Mouse (Mus musculus) liver, embryonic 16.5 days (tissue): Measurements from ENCODE around the gene Coa3. TPM values are rescaled to one million over a fixed set of nuclear protein-coding genes. Genes with fewer than 3 reads are reported as not detected.

ENCODE experiments used
- ATAC-seq: fragments of 200-750 bp; cut with Nextera tagmentation; 2 replicates; pipeline ENCODE4 v1.8.0; 2017; ENCODE audit warnings: low read depth, mild to moderate bottlenecking, moderate number of reproducible peaks, moderate library complexity
- H3K27ac ChIP-seq: fragments of 300-500 bp; sonication (generic); 2 replicates; pipeline ENCODE4 v1.5.1; 2014; ENCODE audit warnings: mild to moderate bottlenecking, low read length
- H3K27me3 ChIP-seq: fragments of 300-500 bp; sonication (generic); 2 replicates; pipeline ENCODE4 v1.6.1; 2014; ENCODE audit warnings: low read depth, low read length, mixed read lengths; ENCODE audit not compliant: control insufficient read depth, insufficient read depth
- H3K36me3 ChIP-seq: fragments of 300-500 bp; sonication (generic); 2 replicates; pipeline ENCODE4 v1.6.1; 2014; ENCODE audit warnings: mild to moderate bottlenecking; ENCODE audit not compliant: control insufficient read depth, insufficient read depth
- H3K4me1 ChIP-seq: fragments of 300-500 bp; sonication (generic); 2 replicates; pipeline ENCODE4 v1.6.1; 2014; ENCODE audit warnings: low read depth, low read length, mixed read lengths; ENCODE audit not compliant: control insufficient read depth
- H3K4me2 ChIP-seq: fragments of 300-500 bp; sonication (generic); 2 replicates; pipeline ENCODE4 v1.6.1; 2014; ENCODE audit warnings: low read depth, low read length, mixed read lengths
- H3K4me3 ChIP-seq: fragments of 300-500 bp; sonication (generic); 2 replicates; pipeline ENCODE4 v1.5.1; 2014; ENCODE audit warnings: low read depth, mild to moderate bottlenecking, low read length
- H3K9ac ChIP-seq: fragments of 300-500 bp; sonication (generic); 2 replicates; pipeline ENCODE4 v1.6.1; 2014; ENCODE audit warnings: low read depth, low read length
- H3K9me3 ChIP-seq: fragments of 300-500 bp; sonication (generic); replicated peaks from 2 replicates; pipeline ENCODE4 v1.6.1; 2016; ENCODE audit warnings: low read length; ENCODE audit not compliant: control insufficient read depth
- WGBS: fragments of 180-500 bp; shearing (Covaris S2); extraction: QIAGEN DNeasy Blood & Tissue Kit; methylation state at CpG from one replicate; pipeline ENCODE4 v1.1.7; 2014; ENCODE audit not compliant: insufficient replicate concordance; 5-methylcytosine and 5-hydroxymethylcytosine counted together
- polyA plus RNA-seq: library from polyadenylated mRNA; unstranded; fragments of >200 nt; fragmentation: Nextera tagmentation; extraction: Ambion mirVana; gene quantifications from 2 replicates; pipeline ENCODE4 v1.2.1, GENCODE M21; 2015

Gene Coa3
- polyA plus RNA-seq, 1 experiment from 2014 or later = 77.7 TPM

- ATAC-seq = no peak
- H3K9me3 ChIP-seq = no peaks in the 10 kb centered on the region
- H3K4me1 ChIP-seq = peaks cover 9% of the 10 kb centered on the region
- no peak overlapping the region for H3K9ac ChIP-seq
- H3K27me3 ChIP-seq = peaks cover 48% of the 10 kb centered on the region
- H3K4me2 ChIP-seq = no peak overlapping the region
- 32% methylated on average over 14 of the region's 14 CpGs for WGBS
- no peak overlapping the region for H3K27ac ChIP-seq
- no peaks in the 10 kb centered on the region for H3K36me3 ChIP-seq
- H3K4me3 ChIP-seq = no peak overlapping the region
Observed at GRCm38 (mm10) chr11:101248258-101248994, 30.5 kb downstream of the Coa3 start.

- Histone ChIP-seq H3K36me3 (no peaks in the 10 kb centered on the region), H3K4me3 (no peak overlapping the region), H3K9ac (no peak overlapping the region), H3K9me3 (no peaks in the 10 kb centered on the region), H3K27ac (no peak overlapping the region), H3K4me1 (peaks cover 5% of the 10 kb centered on the region), H3K4me2 (no peak overlapping the region), H3K27me3 (peaks cover 51% of the 10 kb centered on the region)
- 57% methylated on average over 6 of the region's 6 CpGs for WGBS
- ATAC-seq = no peak
Observed at GRCm38 (mm10) chr11:101247521-101248030, 31.3 kb downstream of the Coa3 start.

GRCm38 (mm10) chr11:101246702-101247012, 32.3 kb downstream of the Coa3 start:
- Histone ChIP-seq H3K9me3 (no peaks in the 10 kb centered on the region), H3K4me2 (peak overlapping the region; percentile 61), H3K9ac (no peak overlapping the region; the same call in 1 of the 2 replicates), H3K4me1 (peaks cover 4% of the 10 kb centered on the region), H3K27me3 (peaks cover 51% of the 10 kb centered on the region), H3K27ac (no peak overlapping the region), H3K4me3 (peak overlapping the region; percentile 54), H3K36me3 (no peaks in the 10 kb centered on the region)
- WGBS = 10% methylated on average over 7 of the region's 7 CpGs
- ATAC-seq = peak; percentile 33; the same call in 1 of the 2 replicates

- H3K27me3 ChIP-seq = peaks cover 51% of the 10 kb centered on the region
Observed at GRCm38 (mm10) chr11:101245855-101246701, 32.8 kb downstream of the Coa3 start, which contains the start of gene Ramp2. TSS of gene Ramp2 (plus strand) at chr11:101246028.

GRCm38 (mm10) chr11:101245071-101245470, 33.8 kb downstream of the Coa3 start:
- H3K9ac ChIP-seq = no peak overlapping the region
- H3K4me1 ChIP-seq = peaks cover 4% of the 10 kb centered on the region
- no peaks in the 10 kb centered on the region for H3K9me3 ChIP-seq
- H3K27me3 ChIP-seq = peaks cover 51% of the 10 kb centered on the region
- H3K4me3 ChIP-seq = no peak overlapping the region
- no peaks in the 10 kb centered on the region for H3K36me3 ChIP-seq
- 45% methylated on average over 4 of the region's 4 CpGs for WGBS
- H3K27ac ChIP-seq = no peak overlapping the region
- no peak for ATAC-seq
- no peak overlapping the region for H3K4me2 ChIP-seq

More at GRCm38 (mm10) chr11:101245855-101246701, 32.8 kb downstream of the Coa3 start, which contains the start of gene Ramp2:
- Histone ChIP-seq H3K4me3 (peak within 1 kb of the TSS; percentile 54), H3K4me2 (peak within 1 kb of the TSS; percentile 61), H3K36me3 (no peaks in the 10 kb centered on the region), H3K4me1 (peaks cover 4% of the 10 kb centered on the region), H3K9ac (peak within 1 kb of the TSS; percentile 26; the same call in 1 of the 2 replicates), H3K9me3 (no peaks in the 10 kb centered on the region), H3K27ac (no peak within 1 kb of the TSS)
- whole genome bisulfite sequencing = 4% methylated on average over 62 of the region's 63 CpGs
- ATAC-seq = peak; percentile 40; the same call in 1 of the 2 replicates

GRCm38 (mm10) chr11:101238071-101238647, 40.8 kb downstream of the Coa3 start:
- peaks cover 3% of the 10 kb centered on the region for H3K27me3 ChIP-seq
- no peak for ATAC-seq
- H3K4me3 ChIP-seq = no peak overlapping the region
- H3K4me1 ChIP-seq = no peaks in the 10 kb centered on the region
- H3K27ac ChIP-seq = no peak overlapping the region
- H3K4me2 ChIP-seq = no peak overlapping the region
- H3K36me3 ChIP-seq = no peaks in the 10 kb centered on the region
- no peak overlapping the region for H3K9ac ChIP-seq
- 48% methylated on average over 5 of the region's 5 CpGs for WGBS
- H3K9me3 ChIP-seq = no peaks in the 10 kb centered on the region

GRCm38 (mm10) chr11:101236782-101237181, 42.1 kb downstream of the Coa3 start:
- ATAC-seq = no peak
- H3K27me3 ChIP-seq = peaks cover 4% of the 10 kb centered on the region

GRCm38 (mm10) chr11:101235429-101235828, 43.5 kb downstream of the Coa3 start:
- Histone ChIP-seq H3K4me2 (no peak overlapping the region), H3K4me1 (no peaks in the 10 kb centered on the region; the same call in 1 of the 2 replicates), H3K27ac (no peak overlapping the region), H3K4me3 (no peak overlapping the region), H3K9me3 (no peaks in the 10 kb centered on the region), H3K9ac (no peak overlapping the region), H3K27me3 (peaks cover 15% of the 10 kb centered on the region), H3K36me3 (no peaks in the 10 kb centered on the region)
- ATAC-seq = no peak

More at GRCm38 (mm10) chr11:101236782-101237181, 42.1 kb downstream of the Coa3 start:
- Histone ChIP-seq H3K9me3 (no peaks in the 10 kb centered on the region), H3K27ac (no peak overlapping the region), H3K36me3 (no peaks in the 10 kb centered on the region), H3K4me3 (no peak overlapping the region), H3K4me2 (no peak overlapping the region), H3K9ac (no peak overlapping the region), H3K4me1 (no peaks in the 10 kb centered on the region; the same call in 1 of the 2 replicates)
- 75% methylated on average over 5 of the region's 5 CpGs for WGBS
